ENCODE assay signal across 16 mouse cellular contexts in the genomic region with DNA sequence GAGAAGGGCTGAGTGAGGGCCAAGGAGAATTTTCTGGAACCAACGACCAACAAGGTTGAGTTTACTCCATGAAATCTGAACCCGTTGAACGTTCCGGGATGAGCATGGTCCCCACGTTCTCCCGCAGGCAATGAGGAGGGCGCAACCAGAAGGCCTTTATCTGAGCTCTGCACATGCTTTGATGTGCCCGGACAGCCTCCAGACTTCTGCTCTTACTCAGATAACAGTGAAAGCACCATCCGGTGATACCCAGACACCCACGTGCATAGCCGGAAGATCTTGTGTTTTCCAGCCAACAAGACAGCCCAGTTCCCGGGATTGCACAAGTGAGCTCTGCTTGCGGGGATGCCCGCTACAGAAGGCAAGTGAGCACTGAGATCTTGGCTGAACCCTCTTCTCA. TPM values are rescaled to one million over a fixed set of nuclear protein-coding genes. Genes with fewer than 3 reads are reported as not detected.
DNase-seq lines count a peak whose midpoint lies in the region; ATAC-seq lines count a peak whose summit lies in the region.
"Had no signal": no experiment of that assay in that cellular context is flagged by ENCODE, and none has a peak within 500 bp of the region (broad histone marks: within the 10 kb centered on the region; RNA-seq: fewer than 3 reads in every experiment).

No protein-coding gene starts in this region.

- H3K4me2 ChIP-seq in midbrain, embryonic 11.5 days: no peak overlapping the region
- H3K4me2 ChIP-seq in liver, embryonic 13.5 days: peak overlapping the region; percentile 93
- H3K4me2 ChIP-seq in midbrain, embryonic 15.5 days: no peak overlapping the region
- H3K4me2 ChIP-seq: hindbrain, embryonic 15.5 days; neural tube, embryonic 13.5 days had no signal

- no peak overlapping the region for H3K9ac ChIP-seq in midbrain, embryonic 11.5 days (ENCODE audit: low read length)
- peak overlapping the region; percentile 94 for H3K9ac ChIP-seq in liver, embryonic 13.5 days
- H3K9ac ChIP-seq in midbrain, embryonic 15.5 days: no peak overlapping the region
- H3K9ac ChIP-seq: hindbrain, embryonic 15.5 days; neural tube, embryonic 13.5 days had no signal

- DNase-seq in midbrain, embryonic 11.5 days (ENCODE audit: low spot score, missing footprints): peak; percentile 28
- DNase-seq in midbrain, embryonic 10.5 days (ENCODE audit: low spot score): no peak
- peak; percentile 89 for DNase-seq in c-Kit-positive CD71-positive TER-119-negative erythroid progenitor cells, embryonic 14.5 days (ENCODE audit: low read depth)
- peak; percentile 90 for DNase-seq in liver, embryonic 13.5 days
- peak; percentile 72 to 77 for DNase-seq in spleen, postnatal 4 days (ENCODE audit: low spot score in 2 of 2)
- DNase-seq in kidney, adult 8-10 months: no peak
- DNase-seq: adrenal gland, postnatal 14 days; cerebellum, adult 11-12 months; heart, adult 11 months had no signal

- no peak overlapping the region for H3K27ac ChIP-seq in midbrain, embryonic 11.5 days (ENCODE audit: low read depth, low read length)
- H3K27ac ChIP-seq in midbrain, embryonic 10.5 days (replicated peaks): no peak overlapping the region
- H3K27ac ChIP-seq in liver, embryonic 13.5 days: peak overlapping the region; percentile 96
- no peak overlapping the region for H3K27ac ChIP-seq in midbrain, embryonic 15.5 days
- H3K27ac ChIP-seq: hindbrain, embryonic 15.5 days; neural tube, embryonic 13.5 days had no signal

- no peak overlapping the region for H3K4me3 ChIP-seq in midbrain, embryonic 11.5 days (ENCODE audit: low read depth, low read length)
- no peak overlapping the region for H3K4me3 ChIP-seq in midbrain, embryonic 10.5 days
- H3K4me3 ChIP-seq in liver, embryonic 13.5 days (replicated peaks): peak overlapping the region; percentile 42
- no peak overlapping the region for H3K4me3 ChIP-seq in midbrain, embryonic 15.5 days
- H3K4me3 ChIP-seq: hindbrain, embryonic 15.5 days; neural tube, embryonic 13.5 days had no signal

- peaks cover 9% of the 10 kb centered on the region for H3K4me1 ChIP-seq in midbrain, embryonic 11.5 days (ENCODE audit: control insufficient read depth, insufficient read depth, low read length)
- H3K4me1 ChIP-seq in midbrain, embryonic 10.5 days: peaks cover 40% of the 10 kb centered on the region
- H3K4me1 ChIP-seq in liver, embryonic 13.5 days (replicated peaks): peaks cover 83% of the 10 kb centered on the region
- peaks cover 26% of the 10 kb centered on the region for H3K4me1 ChIP-seq in midbrain, embryonic 15.5 days

- no peaks in the 10 kb centered on the region for H3K36me3 ChIP-seq in midbrain, embryonic 11.5 days (ENCODE audit: control insufficient read depth, insufficient read depth, low read length)
- peaks cover 13% of the 10 kb centered on the region for H3K36me3 ChIP-seq in midbrain, embryonic 10.5 days
- H3K36me3 ChIP-seq in liver, embryonic 13.5 days: peaks cover 13% of the 10 kb centered on the region
- no peaks in the 10 kb centered on the region for H3K36me3 ChIP-seq in midbrain, embryonic 15.5 days (replicated peaks)
- H3K36me3 ChIP-seq: hindbrain, embryonic 15.5 days had no signal

- H3K9me3 ChIP-seq in midbrain, embryonic 11.5 days (ENCODE audit: control insufficient read depth, low read length): no peaks in the 10 kb centered on the region
- H3K9me3 ChIP-seq in midbrain, embryonic 10.5 days (replicated peaks): no peaks in the 10 kb centered on the region
- H3K9me3 ChIP-seq in liver, embryonic 13.5 days (replicated peaks): no peaks in the 10 kb centered on the region
- no peaks in the 10 kb centered on the region for H3K9me3 ChIP-seq in midbrain, embryonic 15.5 days
- H3K9me3 ChIP-seq: hindbrain, embryonic 15.5 days; neural tube, embryonic 13.5 days had no signal

- no peaks in the 10 kb centered on the region for H3K27me3 ChIP-seq in midbrain, embryonic 11.5 days (ENCODE audit: control insufficient read depth, insufficient read depth, low read length)
- 0 out of 2 replicates have a peak, but pooled peaks cover 11% of the 10 kb centered on the region for H3K27me3 ChIP-seq in midbrain, embryonic 10.5 days (ENCODE audit: low read depth, poor library complexity, severe bottlenecking)
- no peaks in the 10 kb centered on the region for H3K27me3 ChIP-seq in liver, embryonic 13.5 days
- 0 out of 2 replicates have a peak, but pooled peaks cover 7% of the 10 kb centered on the region for H3K27me3 ChIP-seq in midbrain, embryonic 15.5 days (replicated peaks)
- H3K27me3 ChIP-seq: hindbrain, embryonic 15.5 days had no signal

- no peak for ATAC-seq in midbrain, embryonic 11.5 days (ENCODE audit: low FRiP score)
- peak; percentile 79 for ATAC-seq in liver, embryonic 13.5 days (ENCODE audit: low read depth)
- ATAC-seq in midbrain, embryonic 15.5 days (replicated peaks): no peak
- ATAC-seq: lung, postnatal 0 days; midbrain, embryonic 16.5 days had no signal

- WGBS in midbrain, embryonic 11.5 days: 89% methylated on average over 14 of the region's 14 CpGs
- 87% methylated on average over 14 of the region's 14 CpGs for WGBS in midbrain, embryonic 10.5 days
- WGBS in liver, embryonic 13.5 days (ENCODE audit: insufficient replicate concordance): 15% methylated on average over 14 of the region's 14 CpGs
- WGBS in midbrain, embryonic 15.5 days: 92% methylated on average over 14 of the region's 14 CpGs

RNA-seq across cellular contexts. Expression of gene Prkab1, which starts 2.3 kb away (rescaled TPM):
- 48.4 and 55.4 TPM in 2 replicates for polyA plus RNA-seq in midbrain, embryonic 11.5 days (2014; fragmentation: Nextera tagmentation; extraction: Ambion mirVana)
- 66.7 and 72.6 TPM in 2 replicates for polyA plus RNA-seq in midbrain, embryonic 10.5 days (2016; fragmentation: Nextera tagmentation; extraction: Ambion mirVana)
- 76.1 and 81.9 TPM in 2 replicates for polyA plus RNA-seq in liver, embryonic 13.5 days (2015; fragmentation: Nextera tagmentation; extraction: Ambion mirVana)
- polyA plus RNA-seq in midbrain, embryonic 15.5 days (2015; fragmentation: Nextera tagmentation; extraction: Ambion mirVana): 59.0 and 59.8 TPM in 2 replicates

RNA-seq across cellular contexts. Expression of gene Tmem233, which starts 56.5 kb away (rescaled TPM):
- polyA plus RNA-seq in midbrain, embryonic 11.5 days (2014; fragmentation: Nextera tagmentation; extraction: Ambion mirVana): not detected in 2 replicates
- polyA plus RNA-seq in midbrain, embryonic 10.5 days (2016; fragmentation: Nextera tagmentation; extraction: Ambion mirVana): not detected in 2 replicates
- not detected in 2 replicates for polyA plus RNA-seq in liver, embryonic 13.5 days (2015; fragmentation: Nextera tagmentation; extraction: Ambion mirVana)
- not detected in 2 replicates for polyA plus RNA-seq in midbrain, embryonic 15.5 days (2015; fragmentation: Nextera tagmentation; extraction: Ambion mirVana)
- polyA plus RNA-seq: hindbrain, embryonic 15.5 days; kidney, embryonic 16.5 days; midbrain, embryonic 16.5 days; neural tube, embryonic 13.5 days; stomach, embryonic 14.5 days had no signal

Comparison
In these comparisons a context has a peak if more than half of its experiments do, and no peak if none do; other contexts are left out.
1. DNase-seq: peak in midbrain, embryonic 11.5 days (single experiment), c-Kit-positive CD71-positive TER-119-negative erythroid progenitor cells, embryonic 14.5 days (single experiment), liver, embryonic 13.5 days (single experiment) and spleen, postnatal 4 days (2 of 2); none in midbrain, embryonic 10.5 days (single experiment) and kidney, adult 8-10 months (0 of 2).